Mouse (Mus musculus): ENCODE results near the gene Prcp. TPM values are rescaled to one million over a fixed set of nuclear protein-coding genes. Genes with fewer than 3 reads are reported as not detected.
A peak's percentile ranks its signal among the peaks of the same experiment; 100 is the strongest.

The Prcp gene
- polyA plus RNA-seq, 1 experiment from 2014 or later, result 19.3 TPM

DNA sequence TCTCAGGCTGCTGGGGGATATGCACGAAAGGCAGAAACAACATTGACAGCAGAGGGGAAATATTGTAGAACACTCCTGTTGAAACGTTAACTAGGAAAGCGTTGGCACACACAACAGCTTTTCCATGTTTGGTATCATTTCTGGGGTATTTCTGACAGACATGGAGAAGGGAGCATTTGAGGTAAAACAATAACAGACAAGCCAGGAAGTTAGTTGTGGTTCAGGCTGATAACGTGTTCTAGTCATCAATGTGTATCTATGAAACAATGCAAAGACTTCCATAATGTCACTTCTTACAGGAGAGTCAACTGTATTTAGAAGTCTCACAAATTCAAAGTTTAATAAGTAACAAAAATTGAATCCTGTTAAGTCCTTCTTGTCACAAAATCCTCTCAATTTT, 2.7 kb upstream of the Prcp start:
- Histone ChIP-seq H3K27me3 (replicated peaks) (no peaks in the 10 kb centered on the region), H3K4me1 (replicated peaks) (peaks cover 10% of the 10 kb centered on the region), H3K4me2 (no peak overlapping the region), H3K36me3 (0 out of 2 replicates have a peak, but pooled peaks cover 10% of the 10 kb centered on the region), H3K27ac (ENCODE audit: poor library complexity, severe bottlenecking) (no peak overlapping the region), H3K4me3 (no peak overlapping the region), H3K9me3 (replicated peaks) (no peaks in the 10 kb centered on the region), H3K9ac (no peak overlapping the region)
- no peak for ATAC-seq (ENCODE audit: insufficient number of reproducible peaks, low FRiP score)
- 79% methylated on average over 4 of the region's 4 CpGs for WGBS

DNA sequence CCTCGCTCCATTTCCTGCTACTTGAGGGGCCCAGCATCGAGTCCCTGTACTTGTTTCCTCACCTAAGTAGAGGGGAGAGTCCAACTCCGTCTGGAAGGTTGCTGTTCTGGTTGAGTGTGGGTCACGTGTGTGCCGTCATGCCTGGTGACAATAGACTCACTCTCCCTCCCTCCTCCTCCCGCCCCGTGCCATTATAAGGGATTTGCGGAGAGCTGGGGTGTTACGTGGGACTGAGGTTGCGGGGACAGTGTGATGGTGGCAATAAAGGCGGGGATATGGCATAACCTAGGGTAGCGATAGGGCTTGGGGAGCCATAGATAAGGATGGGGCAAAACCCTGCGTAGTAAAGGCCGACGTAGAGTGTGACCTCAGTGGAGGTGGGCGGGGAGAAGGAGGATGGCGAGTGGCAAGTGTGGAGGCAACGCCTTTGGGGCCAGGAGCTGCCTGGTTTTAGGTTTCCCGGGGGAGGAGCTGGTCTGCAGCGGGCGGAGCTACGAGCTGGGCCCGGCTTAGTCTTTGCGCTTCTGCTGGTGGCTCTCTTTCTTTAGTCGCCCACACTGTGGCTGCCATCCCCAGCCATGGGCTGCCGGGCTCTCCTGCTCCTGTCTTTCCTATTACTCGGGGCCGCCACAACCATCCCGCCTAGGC, 615 bp downstream of the Prcp start:
- Histone ChIP-seq H3K4me2 (peak overlapping the region; percentile 88), H3K27ac (ENCODE audit: poor library complexity, severe bottlenecking) (peak overlapping the region; percentile 98), H3K9ac (peak overlapping the region; percentile 85), H3K27me3 (replicated peaks) (no peaks in the 10 kb centered on the region), H3K9me3 (replicated peaks) (no peaks in the 10 kb centered on the region), H3K4me3 (peak overlapping the region; percentile 57), H3K36me3 (0 out of 2 replicates have a peak, but pooled peaks cover 4% of the 10 kb centered on the region), H3K4me1 (replicated peaks) (peaks cover 13% of the 10 kb centered on the region)
- peak; percentile 93 for ATAC-seq (ENCODE audit: insufficient number of reproducible peaks, low FRiP score)
- WGBS, result under 1% methylated on average over 29 of the region's 29 CpGs

DNA sequence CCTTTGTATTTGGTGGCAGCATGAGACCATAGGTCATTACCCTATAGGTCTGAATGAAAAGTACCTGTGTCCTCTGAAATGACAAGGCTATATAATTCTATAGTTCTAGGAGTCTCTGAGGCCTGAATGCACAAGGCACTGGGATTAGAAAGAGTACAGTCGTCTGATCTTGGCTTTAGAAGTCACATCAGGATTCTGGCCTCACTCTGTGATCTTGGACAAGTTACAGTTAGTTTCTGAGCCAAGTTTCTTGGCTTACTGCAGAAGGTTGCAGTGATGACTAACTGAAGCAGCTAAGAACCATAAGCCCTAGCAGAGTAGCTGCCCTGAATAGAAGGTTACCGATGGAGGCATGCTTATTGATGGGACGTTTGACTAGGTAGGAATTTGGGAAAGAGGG, 1.8 kb downstream of the Prcp start:
- H3K27me3 ChIP-seq (replicated peaks), result no peaks in the 10 kb centered on the region
- ATAC-seq (ENCODE audit: insufficient number of reproducible peaks, low FRiP score), result no peak
- H3K36me3 ChIP-seq, result 0 out of 2 replicates have a peak, but pooled peaks cover 4% of the 10 kb centered on the region
- 40% methylated on average over 3 of the region's 3 CpGs for WGBS
- peak overlapping the region; percentile 88 for H3K4me2 ChIP-seq
- H3K27ac ChIP-seq (ENCODE audit: poor library complexity, severe bottlenecking), result peak overlapping the region; percentile 23; the same call in 1 of the 2 replicates
- no peaks in the 10 kb centered on the region for H3K9me3 ChIP-seq (replicated peaks)
- peak overlapping the region; percentile 28; the same call in 1 of the 2 replicates for H3K9ac ChIP-seq
- H3K4me1 ChIP-seq (replicated peaks), result peaks cover 13% of the 10 kb centered on the region
- peak overlapping the region; percentile 57 for H3K4me3 ChIP-seq

DNA sequence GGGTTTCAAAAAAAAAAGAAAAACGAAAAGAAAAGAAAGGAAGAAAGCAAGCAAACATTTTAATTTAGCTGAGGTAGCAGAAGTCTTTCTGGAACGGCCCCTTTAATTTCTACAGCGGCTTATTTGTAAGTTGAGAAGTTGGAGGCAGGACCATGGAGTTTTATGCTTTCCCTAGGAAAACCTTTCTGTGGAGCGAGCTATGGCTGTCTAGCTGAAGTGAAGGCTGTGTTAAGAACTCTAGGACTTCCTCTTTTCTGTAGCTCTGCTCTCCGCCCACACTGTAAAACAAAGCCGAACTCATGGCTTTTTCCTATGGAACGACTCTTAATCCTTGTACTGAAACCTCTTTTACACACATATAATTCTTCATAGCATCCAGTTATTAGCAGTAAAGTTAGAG, 2.3 kb downstream of the Prcp start:
- no peak for ATAC-seq (ENCODE audit: insufficient number of reproducible peaks, low FRiP score)
- peak overlapping the region; percentile 46; the same call in 1 of the 2 replicates for H3K27ac ChIP-seq (ENCODE audit: poor library complexity, severe bottlenecking)
- 41% methylated on average over 7 of the region's 7 CpGs for WGBS
- 0 out of 2 replicates have a peak, but pooled peaks cover under 1% of the 10 kb centered on the region for H3K36me3 ChIP-seq
- H3K4me2 ChIP-seq, result peak overlapping the region; percentile 59
- peak overlapping the region; percentile 30 for H3K4me3 ChIP-seq
- H3K9me3 ChIP-seq (replicated peaks), result no peaks in the 10 kb centered on the region
- H3K9ac ChIP-seq, result no peak overlapping the region
- H3K4me1 ChIP-seq (replicated peaks), result peaks cover 13% of the 10 kb centered on the region
- H3K27me3 ChIP-seq (replicated peaks), result no peaks in the 10 kb centered on the region

DNA sequence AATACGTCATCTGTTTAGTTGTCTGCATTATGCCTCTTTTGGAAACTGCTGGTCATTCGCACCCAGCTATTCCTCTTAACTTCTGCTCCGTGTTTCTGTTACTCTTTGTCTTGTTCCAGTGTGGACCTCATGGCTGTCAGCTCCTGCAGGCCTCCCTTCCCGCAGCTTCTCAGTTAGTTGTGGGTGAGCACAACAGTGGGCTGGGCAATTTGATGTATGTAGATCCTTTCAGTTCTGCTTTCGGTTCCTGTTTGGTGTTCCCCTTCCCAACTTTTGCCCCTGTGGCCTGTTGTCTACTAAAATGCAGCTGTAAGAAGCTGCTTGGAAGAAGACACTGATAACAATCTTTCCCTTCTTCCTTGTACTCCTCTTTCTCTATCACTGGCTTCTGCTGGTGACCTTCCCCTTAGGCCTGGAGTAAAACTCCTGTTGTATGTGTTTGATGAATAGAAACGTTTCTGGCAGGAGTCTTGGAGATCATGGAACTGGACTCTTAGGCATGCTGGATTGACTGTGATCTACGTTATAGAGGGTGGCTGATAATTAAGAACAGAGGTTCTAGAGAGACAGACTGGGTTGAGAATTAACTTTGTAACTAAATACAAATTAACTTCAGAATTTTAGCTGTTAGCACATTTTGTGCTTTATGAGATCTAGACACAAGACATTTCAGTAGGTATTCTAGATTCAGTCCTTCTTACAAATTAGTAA, 4.5 kb downstream of the Prcp start:
- 65% methylated on average over 7 of the region's 7 CpGs for WGBS
- Histone ChIP-seq H3K27me3 (replicated peaks) (no peaks in the 10 kb centered on the region), H3K27ac (ENCODE audit: poor library complexity, severe bottlenecking) (no peak overlapping the region), H3K4me2 (no peak overlapping the region; the same call in 1 of the 2 replicates), H3K9me3 (replicated peaks) (no peaks in the 10 kb centered on the region), H3K9ac (no peak overlapping the region), H3K36me3 (no peaks in the 10 kb centered on the region), H3K4me3 (no peak overlapping the region), H3K4me1 (replicated peaks) (peaks cover 9% of the 10 kb centered on the region; the same call in 1 of the 2 replicates)
- ATAC-seq (ENCODE audit: insufficient number of reproducible peaks, low FRiP score), result no peak

DNA sequence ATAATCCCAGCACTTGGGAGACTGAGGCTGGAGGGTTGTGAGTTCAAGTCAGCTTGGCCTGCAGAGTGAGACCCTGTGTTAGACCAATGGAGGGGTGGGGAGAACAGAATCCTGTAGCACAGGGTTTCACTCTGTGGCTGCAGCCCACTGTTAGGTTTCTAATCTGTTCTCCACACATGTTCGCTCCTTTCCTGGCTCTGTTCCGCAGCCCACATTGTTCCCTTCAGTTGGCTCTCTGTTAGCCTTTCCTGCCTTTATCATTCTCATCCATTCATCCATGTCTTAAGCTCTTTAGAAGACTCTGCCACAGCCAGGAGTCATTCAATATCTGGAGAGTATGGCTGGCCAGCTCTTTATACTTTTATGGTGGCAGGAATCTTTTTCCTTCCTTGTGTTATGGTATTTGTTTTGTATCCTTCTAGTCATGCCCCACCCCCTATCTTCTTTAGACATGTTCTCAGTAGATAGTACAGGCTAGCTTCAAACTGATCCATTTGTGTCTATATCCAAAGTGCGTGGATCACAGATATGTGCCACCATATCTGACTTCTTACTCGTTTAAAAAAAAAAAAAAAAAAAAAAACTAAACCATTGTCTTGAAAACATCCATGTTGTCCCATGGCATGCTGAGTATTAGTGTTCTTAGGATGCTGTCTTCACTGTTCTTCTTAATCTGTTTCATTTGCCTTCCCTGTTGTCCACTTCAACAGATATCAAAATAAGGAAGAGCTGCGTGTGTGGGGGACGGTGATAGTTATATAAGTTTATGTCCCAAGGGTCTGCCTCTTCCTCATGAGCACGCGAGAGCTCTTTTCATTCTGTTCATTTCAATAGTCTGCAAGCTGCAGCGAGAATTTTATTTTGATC, 9.8 kb downstream of the Prcp start:
- 75% methylated on average over 9 of the region's 9 CpGs for WGBS
- peaks cover 6% of the 10 kb centered on the region for H3K4me1 ChIP-seq (replicated peaks)
- no peak overlapping the region for H3K4me3 ChIP-seq
- ATAC-seq (ENCODE audit: insufficient number of reproducible peaks, low FRiP score), result peak; percentile 60
- no peak overlapping the region for H3K4me2 ChIP-seq
- no peaks in the 10 kb centered on the region for H3K9me3 ChIP-seq (replicated peaks)
- no peak overlapping the region for H3K9ac ChIP-seq
- H3K27me3 ChIP-seq (replicated peaks), result no peaks in the 10 kb centered on the region
- no peaks in the 10 kb centered on the region for H3K36me3 ChIP-seq
- H3K27ac ChIP-seq (ENCODE audit: poor library complexity, severe bottlenecking), result peak overlapping the region; percentile 35; the same call in 1 of the 2 replicates

DNA sequence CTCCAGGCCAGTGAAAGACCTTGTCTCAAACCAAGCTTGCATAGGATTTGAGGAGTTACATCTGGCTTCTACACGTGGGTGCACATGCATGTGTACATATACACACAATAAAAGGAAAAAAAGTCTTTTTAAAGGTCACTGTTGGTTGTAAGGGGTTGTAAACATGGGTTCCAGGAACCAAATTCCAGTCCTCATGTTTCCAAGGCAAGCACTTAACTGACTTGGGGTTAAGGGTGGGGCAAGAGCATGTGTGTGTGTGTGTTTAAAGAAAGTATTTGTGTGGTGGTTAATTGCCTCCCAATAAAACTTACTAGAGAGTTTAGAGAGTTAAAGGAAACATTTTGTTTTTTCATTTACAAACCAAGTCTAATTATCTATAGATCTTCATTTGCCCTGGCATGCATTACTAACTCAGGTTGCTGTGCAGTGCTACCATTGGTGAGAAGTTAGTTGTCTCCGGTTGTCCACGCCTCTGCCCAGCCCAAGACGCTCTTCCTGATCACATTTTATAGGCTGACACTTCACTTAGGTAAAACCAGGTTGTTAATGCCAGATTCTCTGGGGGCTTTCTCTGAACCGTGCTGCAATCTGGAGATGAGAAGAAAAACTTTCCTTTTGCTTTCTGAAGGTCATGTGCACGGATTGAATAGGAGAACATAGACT, 10.9 kb downstream of the Prcp start:
- Histone ChIP-seq H3K9ac (no peak overlapping the region), H3K27ac (ENCODE audit: poor library complexity, severe bottlenecking) (no peak overlapping the region), H3K9me3 (replicated peaks) (no peaks in the 10 kb centered on the region), H3K27me3 (replicated peaks) (no peaks in the 10 kb centered on the region), H3K36me3 (no peaks in the 10 kb centered on the region), H3K4me2 (no peak overlapping the region), H3K4me1 (replicated peaks) (peaks cover 6% of the 10 kb centered on the region), H3K4me3 (no peak overlapping the region)
- 78% methylated on average over 6 of the region's 6 CpGs for WGBS
- no peak for ATAC-seq (ENCODE audit: insufficient number of reproducible peaks, low FRiP score)

DNA sequence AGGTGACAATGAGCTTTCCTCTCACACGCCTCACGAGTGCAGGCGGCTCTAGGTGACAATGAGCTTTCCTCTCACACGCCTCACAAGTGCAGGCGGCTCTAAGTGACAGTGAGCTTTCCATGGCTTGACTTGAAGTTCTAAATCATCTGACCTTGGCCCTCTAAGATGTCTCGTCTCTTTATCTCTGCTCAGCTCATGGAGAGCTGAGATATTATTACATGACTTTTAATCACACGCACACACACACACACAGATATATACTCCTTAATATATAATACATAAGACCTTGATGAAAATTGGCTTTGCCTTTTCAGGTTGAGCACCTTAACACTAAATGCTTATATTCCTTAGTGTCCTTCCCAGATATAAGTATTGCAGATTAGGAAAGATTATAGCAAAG, 12.5 kb downstream of the Prcp start:
- H3K4me3 ChIP-seq, result no peak overlapping the region
- WGBS, result 58% methylated on average over 7 of the region's 7 CpGs
- no peak overlapping the region for H3K4me2 ChIP-seq
- H3K27ac ChIP-seq (ENCODE audit: poor library complexity, severe bottlenecking), result peak overlapping the region; percentile 31; the same call in 1 of the 2 replicates
- no peak overlapping the region for H3K9ac ChIP-seq
- no peaks in the 10 kb centered on the region for H3K27me3 ChIP-seq (replicated peaks)
- ATAC-seq (ENCODE audit: insufficient number of reproducible peaks, low FRiP score), result no peak
- H3K4me1 ChIP-seq (replicated peaks), result peaks cover 12% of the 10 kb centered on the region
- no peaks in the 10 kb centered on the region for H3K36me3 ChIP-seq
- H3K9me3 ChIP-seq (replicated peaks), result no peaks in the 10 kb centered on the region

DNA sequence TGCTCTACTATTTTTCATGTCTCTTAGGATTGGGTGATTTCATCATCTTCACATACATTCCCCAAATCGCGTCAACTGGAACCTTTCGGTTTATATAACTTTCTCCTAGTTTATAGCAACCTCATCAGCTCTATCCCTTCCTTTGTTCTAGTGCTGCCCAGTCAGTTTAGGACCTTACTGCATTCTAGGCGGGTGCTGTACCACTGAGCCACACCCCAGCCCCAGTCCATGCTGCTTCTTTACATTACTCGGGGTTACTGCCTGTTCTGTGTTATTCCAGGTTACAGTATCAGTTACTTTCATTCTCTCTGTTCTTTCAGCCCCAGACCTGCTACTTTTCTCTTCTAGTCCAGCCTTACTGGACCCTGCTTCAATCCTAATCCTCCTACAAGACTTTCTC, 13.0 kb downstream of the Prcp start:
- ATAC-seq (ENCODE audit: insufficient number of reproducible peaks, low FRiP score), result no peak
- Histone ChIP-seq H3K27ac (ENCODE audit: poor library complexity, severe bottlenecking) (no peak overlapping the region), H3K27me3 (replicated peaks) (no peaks in the 10 kb centered on the region), H3K4me1 (replicated peaks) (peaks cover 12% of the 10 kb centered on the region), H3K36me3 (no peaks in the 10 kb centered on the region), H3K4me2 (no peak overlapping the region), H3K9ac (no peak overlapping the region), H3K9me3 (replicated peaks) (no peaks in the 10 kb centered on the region), H3K4me3 (no peak overlapping the region)
- WGBS, result 90% methylated on average over 5 of the region's 5 CpGs

DNA sequence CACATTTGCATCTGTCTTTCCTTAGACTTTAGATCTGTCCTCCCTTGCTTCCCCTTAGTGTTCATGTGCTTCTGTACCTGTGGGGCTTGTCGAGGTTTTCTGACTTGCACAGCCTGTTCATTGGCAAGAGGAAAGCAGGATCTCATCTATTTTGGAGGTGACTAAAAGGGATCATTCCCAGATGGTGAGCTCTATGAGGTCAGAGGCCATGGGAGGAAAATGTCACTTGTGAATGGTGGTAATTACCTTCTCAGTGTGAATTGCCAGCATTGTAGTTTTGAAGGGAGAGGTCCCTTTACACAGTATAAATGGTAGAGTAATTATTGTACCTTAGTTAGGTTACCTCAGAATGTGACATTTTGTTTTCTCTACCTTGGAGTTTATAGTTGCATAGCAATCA, 15.9 kb downstream of the Prcp start:
- 56% methylated on average over 1 of the region's 1 CpGs for WGBS
- Histone ChIP-seq H3K27ac (ENCODE audit: poor library complexity, severe bottlenecking) (no peak overlapping the region), H3K4me1 (replicated peaks) (peaks cover 12% of the 10 kb centered on the region), H3K4me3 (no peak overlapping the region), H3K36me3 (no peaks in the 10 kb centered on the region), H3K4me2 (no peak overlapping the region), H3K27me3 (replicated peaks) (no peaks in the 10 kb centered on the region), H3K9ac (no peak overlapping the region), H3K9me3 (replicated peaks) (no peaks in the 10 kb centered on the region)
- no peak for ATAC-seq (ENCODE audit: insufficient number of reproducible peaks, low FRiP score)

All from heart, embryonic 12.5 days (tissue).